Mouse (Mus musculus) neural tube, embryonic 11.5 days (tissue): ENCODE measurements around the gene Rtf2. TPM values are rescaled to one million over a fixed set of nuclear protein-coding genes. Genes with fewer than 3 reads are reported as not detected.
A peak's percentile ranks its signal among the peaks of the same experiment; 100 is the strongest.

Experiments used
- ATAC-seq: fragments of 200-750 bp; cut with Nextera tagmentation; 2 replicates; pipeline ENCODE4 v1.8.0; 2017; ENCODE audit warnings: moderate number of reproducible peaks, mild to moderate bottlenecking, moderate TSS enrichment, moderate library complexity; ENCODE audit not compliant: insufficient read depth, low FRiP score, low TSS enrichment
- DNase-seq: peaks from one replicate; pipeline ENCODE4 v3.0.0-alpha.2; 2015; ENCODE audit warnings: low spot score
- H3K27ac ChIP-seq: fragments of 300-500 bp; sonication (generic); 2 replicates; pipeline ENCODE4 v1.5.1; 2014; ENCODE audit warnings: low read depth, mild to moderate bottlenecking, low read length
- H3K27me3 ChIP-seq: fragments of 300-500 bp; sonication (generic); 2 replicates; pipeline ENCODE4 v1.6.1; 2014; ENCODE audit warnings: mild to moderate bottlenecking, low read length, mixed read lengths; ENCODE audit not compliant: control insufficient read depth, insufficient read depth
- H3K36me3 ChIP-seq: fragments of 300-500 bp; sonication (generic); 2 replicates; pipeline ENCODE4 v1.6.1; 2014; ENCODE audit warnings: mild to moderate bottlenecking, low read length, moderate library complexity, mixed read lengths; ENCODE audit not compliant: control insufficient read depth, insufficient read depth
- H3K4me1 ChIP-seq: fragments of 300-500 bp; sonication (generic); 2 replicates; pipeline ENCODE4 v1.6.1; 2014; ENCODE audit warnings: low read length, mixed read lengths; ENCODE audit not compliant: control insufficient read depth, insufficient read depth
- H3K4me2 ChIP-seq: fragments of 300-500 bp; sonication (generic); 2 replicates; pipeline ENCODE4 v1.6.1; 2014; ENCODE audit warnings: low read depth, mild to moderate bottlenecking, moderate library complexity
- H3K4me3 ChIP-seq: fragments of 300-500 bp; sonication (generic); 2 replicates; pipeline ENCODE4 v1.5.1; 2014; ENCODE audit warnings: low read depth, low read length
- H3K9ac ChIP-seq: fragments of 300-500 bp; sonication (generic); 2 replicates; pipeline ENCODE4 v1.6.1; 2014; ENCODE audit warnings: mild to moderate bottlenecking, low read length
- H3K9me3 ChIP-seq: fragments of 300-500 bp; sonication (generic); 2 replicates; pipeline ENCODE4 v1.6.1; 2016; ENCODE audit warnings: low read length; ENCODE audit not compliant: control insufficient read depth
- WGBS: fragments of 180-500 bp; shearing (Covaris S2); extraction: QIAGEN DNeasy Blood & Tissue Kit; methylation state at CpG from one replicate; pipeline ENCODE4 v1.1.7; 2014; 5-methylcytosine and 5-hydroxymethylcytosine counted together
- polyA plus RNA-seq: library from polyadenylated mRNA; unstranded; fragments of >200 nt; fragmentation: Nextera tagmentation; extraction: Ambion mirVana; gene quantifications from 2 replicates; pipeline ENCODE4 v1.2.1, GENCODE M21; 2014

The Rtf2 gene
- polyA plus RNA-seq, 1 experiment from 2014 or later, result 105 TPM

- 93% methylated on average over 6 of the region's 6 CpGs for WGBS
- Histone ChIP-seq H3K27ac (no peak overlapping the region), H3K27me3 (no peaks in the 10 kb centered on the region), H3K9ac (no peak overlapping the region), H3K4me3 (no peak overlapping the region), H3K36me3 (peaks cover 5% of the 10 kb centered on the region), H3K4me2 (no peak overlapping the region), H3K9me3 (no peaks in the 10 kb centered on the region), H3K4me1 (no peaks in the 10 kb centered on the region)
- ATAC-seq (no peak), DNase-seq (peak; percentile 30)
These were observed 7.0 kb downstream of the Rtf2 start for GRCm38 (mm10) chr2:172447317-172447716.

DNA sequence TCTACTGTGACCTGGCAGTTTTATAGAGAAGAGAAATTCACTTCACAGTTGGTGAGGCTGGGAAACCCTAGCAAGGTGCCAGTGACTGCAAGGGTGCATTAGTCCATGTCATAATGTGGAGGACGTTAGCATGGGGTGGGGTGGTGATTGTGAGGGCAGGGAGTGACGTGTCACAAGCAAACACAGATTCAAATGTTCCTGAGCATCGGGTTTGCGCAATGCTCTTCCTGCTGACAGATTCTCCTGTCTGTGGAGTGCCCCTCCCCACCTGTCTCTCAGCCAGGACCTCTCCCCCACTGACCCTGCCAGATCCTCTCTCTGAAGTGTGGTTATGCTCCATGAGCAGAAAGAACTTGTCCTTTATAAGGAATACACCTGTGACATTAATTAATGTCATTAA, 8.0 kb downstream of the Rtf2 start:
- Histone ChIP-seq H3K27ac (no peak overlapping the region), H3K4me2 (no peak overlapping the region), H3K9me3 (no peaks in the 10 kb centered on the region), H3K9ac (no peak overlapping the region), H3K4me3 (no peak overlapping the region), H3K4me1 (no peaks in the 10 kb centered on the region), H3K27me3 (no peaks in the 10 kb centered on the region), H3K36me3 (peaks cover 5% of the 10 kb centered on the region)
- WGBS, result 98% methylated on average over 4 of the region's 4 CpGs
- ATAC-seq, result no peak
- no peak for DNase-seq

DNA sequence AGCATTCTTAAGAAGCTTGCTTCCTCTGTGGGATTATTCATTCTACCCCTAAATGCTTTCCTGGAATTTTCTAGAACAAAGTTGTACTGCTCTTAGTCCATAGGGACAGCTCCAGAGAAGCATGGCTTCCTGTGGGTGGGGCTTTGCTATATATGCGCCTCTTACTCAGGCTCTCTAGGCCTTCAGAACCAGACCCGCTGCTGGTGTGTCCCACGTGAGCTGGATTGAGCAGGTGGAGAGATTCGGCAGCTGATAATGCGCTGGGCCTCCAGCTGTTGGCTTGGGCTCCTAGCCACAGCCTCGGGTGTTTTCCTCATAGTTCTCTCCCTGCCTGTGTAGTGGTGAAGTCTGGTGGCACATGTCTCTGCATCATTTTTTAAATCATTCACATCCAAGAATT, 10.3 kb downstream of the Rtf2 start:
- H3K4me2 ChIP-seq, result no peak overlapping the region
- 88% methylated on average over 6 of the region's 6 CpGs for WGBS
- H3K27ac ChIP-seq, result no peak overlapping the region
- DNase-seq (no peak), ATAC-seq (no peak)
- no peaks in the 10 kb centered on the region for H3K9me3 ChIP-seq
- no peaks in the 10 kb centered on the region for H3K27me3 ChIP-seq
- H3K36me3 ChIP-seq, result peaks cover 5% of the 10 kb centered on the region
- no peak overlapping the region for H3K4me3 ChIP-seq
- no peaks in the 10 kb centered on the region for H3K4me1 ChIP-seq
- no peak overlapping the region for H3K9ac ChIP-seq

DNA sequence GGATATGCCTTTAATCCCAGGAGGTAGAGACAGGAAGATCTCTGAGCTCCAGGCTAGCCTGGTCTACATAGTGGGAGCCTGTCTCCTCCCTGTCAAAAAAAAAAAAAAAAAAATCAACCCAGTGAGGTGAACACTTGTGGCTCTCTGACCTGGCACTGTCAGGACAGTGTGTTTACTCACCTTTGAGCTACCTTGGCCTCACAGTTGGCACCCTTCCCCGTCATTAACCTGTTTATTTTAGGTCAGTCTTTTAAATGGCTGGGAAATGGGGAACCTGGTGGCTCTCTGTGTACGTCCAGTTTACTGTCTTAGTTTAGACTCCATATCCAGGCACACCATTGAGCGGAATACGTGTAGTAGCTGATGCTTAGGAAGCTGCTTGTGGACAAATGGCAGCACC, 11.7 kb downstream of the Rtf2 start:
- Histone ChIP-seq H3K9me3 (no peaks in the 10 kb centered on the region), H3K36me3 (peaks cover 5% of the 10 kb centered on the region), H3K4me3 (no peak overlapping the region), H3K9ac (no peak overlapping the region), H3K27me3 (no peaks in the 10 kb centered on the region), H3K27ac (no peak overlapping the region), H3K4me2 (no peak overlapping the region), H3K4me1 (no peaks in the 10 kb centered on the region)
- WGBS, result 95% methylated on average over 4 of the region's 4 CpGs
- no peak for DNase-seq
- no peak for ATAC-seq

- Histone ChIP-seq H3K9me3 (no peaks in the 10 kb centered on the region), H3K4me1 (no peaks in the 10 kb centered on the region), H3K36me3 (peaks cover 5% of the 10 kb centered on the region), H3K27ac (no peak overlapping the region), H3K4me3 (no peak overlapping the region), H3K9ac (no peak overlapping the region), H3K27me3 (no peaks in the 10 kb centered on the region), H3K4me2 (no peak overlapping the region)
- ATAC-seq, result no peak
- no peak for DNase-seq
- 92% methylated on average over 10 of the region's 10 CpGs for WGBS
These were observed 12.1 kb downstream of the Rtf2 start for GRCm38 (mm10) chr2:172452458-172452857.

DNA sequence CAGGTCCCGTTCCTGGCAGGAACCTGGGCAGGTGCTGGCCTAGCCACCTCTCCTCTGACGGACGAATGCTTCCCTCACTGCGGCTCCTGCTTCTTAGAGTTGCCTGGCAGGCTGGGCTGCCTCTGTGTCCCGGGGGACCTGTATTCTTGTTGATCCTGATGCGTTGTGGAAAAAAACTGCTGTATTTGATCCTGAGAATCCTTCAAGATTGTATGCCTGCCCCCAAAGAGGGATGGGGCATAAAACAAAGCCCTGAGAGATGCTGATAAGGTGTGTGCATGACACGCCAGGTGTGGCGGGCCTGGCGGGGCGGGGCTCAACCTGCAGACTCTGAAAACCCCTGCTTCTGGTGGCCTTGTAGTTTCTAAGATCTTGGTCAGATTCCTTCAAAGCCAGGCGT, 18.1 kb downstream of the Rtf2 start, which contains the start of gene Gcnt7:
Gene Gcnt7 (minus strand): TSS at position 101 of the 400 bp plus-strand sequence.
- DNase-seq (no peak), ATAC-seq (no peak)
- H3K36me3 ChIP-seq, result no peaks in the 10 kb centered on the region; the same call in 1 of the 2 replicates
- no peaks in the 10 kb centered on the region for H3K27me3 ChIP-seq
- H3K9ac ChIP-seq, result no peak within 1 kb of the TSS
- H3K9me3 ChIP-seq, result no peaks in the 10 kb centered on the region
- no peaks in the 10 kb centered on the region for H3K4me1 ChIP-seq
- WGBS, result 90% methylated on average over 11 of the region's 11 CpGs
- no peak within 1 kb of the TSS for H3K27ac ChIP-seq
- H3K4me2 ChIP-seq, result no peak within 1 kb of the TSS
- no peak within 1 kb of the TSS for H3K4me3 ChIP-seq

DNA sequence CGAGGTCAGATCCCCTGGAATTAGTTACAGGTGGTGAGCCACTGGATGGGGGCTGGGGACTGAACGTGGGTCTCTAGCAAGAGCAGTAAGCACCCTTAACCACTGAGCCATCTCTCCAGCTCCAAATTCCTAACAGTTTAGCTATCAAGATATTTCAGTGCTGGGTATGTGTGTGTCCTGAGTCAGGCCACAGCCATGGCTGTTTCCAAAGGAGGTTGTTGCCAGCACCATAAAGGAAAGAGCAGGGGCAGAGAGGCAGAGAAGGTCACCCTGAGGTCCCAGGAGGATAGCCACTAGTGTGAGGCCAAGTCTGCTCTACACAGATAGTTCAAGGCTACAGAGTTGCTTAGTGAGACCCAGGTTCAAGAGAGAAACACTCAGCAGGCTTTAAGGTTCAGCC, 20.3 kb downstream of the Rtf2 start:
- Histone ChIP-seq H3K4me3 (no peak overlapping the region), H3K4me1 (no peaks in the 10 kb centered on the region), H3K27ac (no peak overlapping the region), H3K27me3 (no peaks in the 10 kb centered on the region), H3K9me3 (no peaks in the 10 kb centered on the region), H3K9ac (no peak overlapping the region), H3K36me3 (no peaks in the 10 kb centered on the region; the same call in none of the 2 replicates), H3K4me2 (no peak overlapping the region)
- ATAC-seq (no peak), DNase-seq (no peak)
- WGBS, result 68% methylated on average over 2 of the region's 2 CpGs

DNA sequence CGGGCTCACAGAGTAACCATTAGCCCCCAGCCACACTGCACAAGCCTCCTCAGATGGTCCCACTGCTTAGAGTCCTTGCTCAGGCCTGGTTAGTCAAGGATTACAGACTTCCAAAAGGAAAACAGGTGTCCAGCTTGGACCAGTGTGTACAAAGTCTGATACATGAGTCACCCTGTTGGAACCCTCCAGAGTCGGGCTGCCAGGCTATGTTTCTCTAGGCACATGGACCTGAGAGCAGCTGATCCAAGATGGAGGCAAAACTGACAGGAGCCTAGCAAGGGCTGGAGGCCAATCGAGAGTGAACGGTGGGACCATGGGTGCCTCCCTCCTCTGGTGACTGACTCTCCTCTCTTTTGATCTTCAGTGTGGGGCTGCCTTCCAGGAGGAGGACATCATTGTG, 22.5 kb downstream of the Rtf2 start:
- no peak for ATAC-seq

DNA sequence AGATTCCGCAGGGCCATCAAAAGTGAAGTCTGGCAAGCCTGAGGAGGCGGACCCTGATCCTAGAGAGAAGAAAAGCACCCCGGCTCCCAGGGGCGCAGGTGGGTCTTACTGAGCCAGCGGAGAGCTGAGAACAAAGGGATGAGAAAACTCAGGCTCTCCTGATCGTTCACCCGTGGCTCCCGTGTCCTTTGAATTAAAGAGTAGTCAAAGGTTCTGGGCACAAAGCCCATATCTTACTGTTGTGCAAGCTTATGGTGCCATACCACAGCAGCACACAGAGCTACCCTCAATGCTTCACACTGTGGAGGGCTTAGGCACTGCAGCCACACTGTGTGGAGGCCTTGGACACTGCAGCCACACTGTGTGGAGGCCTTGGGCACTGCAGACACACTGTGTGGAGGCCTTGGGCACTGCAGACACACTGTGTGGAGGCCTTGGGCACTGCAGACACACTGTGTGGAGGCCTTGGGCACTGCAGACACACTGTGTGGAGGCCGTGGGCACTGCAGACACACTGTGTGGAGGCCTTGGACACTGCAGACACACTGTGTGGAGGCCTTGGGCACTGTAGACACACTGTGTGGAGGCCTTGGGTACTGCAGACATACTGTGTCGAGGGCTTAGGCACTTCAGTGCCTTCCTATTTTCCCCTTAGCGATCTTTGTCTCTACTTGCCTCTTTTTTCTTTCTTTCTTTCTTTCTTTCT, 26.2 kb downstream of the Rtf2 start:
- H3K27ac ChIP-seq, result no peak overlapping the region
- no peak for ATAC-seq
- H3K4me1 ChIP-seq, result no peaks in the 10 kb centered on the region
- H3K9ac ChIP-seq, result no peak overlapping the region
- WGBS, result 93% methylated on average over 11 of the region's 11 CpGs
- no peak overlapping the region for H3K4me3 ChIP-seq
- H3K27me3 ChIP-seq, result no peaks in the 10 kb centered on the region
- H3K36me3 ChIP-seq, result peaks cover 3% of the 10 kb centered on the region
- no peak for DNase-seq
- no peaks in the 10 kb centered on the region for H3K9me3 ChIP-seq
- no peak overlapping the region for H3K4me2 ChIP-seq

More for the DNA sequence above, 22.5 kb downstream of the Rtf2 start:
- WGBS, result 91% methylated on average over 4 of the region's 4 CpGs
- Histone ChIP-seq H3K4me1 (no peaks in the 10 kb centered on the region), H3K36me3 (peaks cover 3% of the 10 kb centered on the region), H3K27ac (no peak overlapping the region), H3K4me2 (no peak overlapping the region), H3K27me3 (no peaks in the 10 kb centered on the region), H3K4me3 (no peak overlapping the region), H3K9me3 (no peaks in the 10 kb centered on the region), H3K9ac (no peak overlapping the region)
- no peak for DNase-seq
